In genomic region chr4:124953546-124953945, GRCm38 (mm10) we compare ENCODE assay signal across 20 mouse cellular contexts. TPM values are rescaled to one million over a fixed set of nuclear protein-coding genes. Genes with fewer than 3 reads are reported as not detected.
DNase-seq lines count a peak whose midpoint lies in the region; ATAC-seq and TF ChIP-seq lines count a peak whose summit lies in the region.
"Had no signal": no experiment of that assay in that cellular context is flagged by ENCODE, and none has a peak within 500 bp of the region (broad histone marks: within the 10 kb centered on the region; RNA-seq: fewer than 3 reads in every experiment).

No protein-coding gene starts in this region.

- no peak overlapping the region for H3K4me2 ChIP-seq in heart, embryonic 12.5 days
- H3K4me2 ChIP-seq in embryonic facial prominence, embryonic 14.5 days (ENCODE audit: low read depth, low read length), result no peak overlapping the region
- no peak overlapping the region for H3K4me2 ChIP-seq in lung, embryonic 15.5 days
- no peak overlapping the region for H3K4me2 ChIP-seq in hindbrain, postnatal 0 days (ENCODE audit: low read depth, low read length)
- H3K4me2 ChIP-seq in midbrain, embryonic 16.5 days (ENCODE audit: low read length), result no peak overlapping the region
- H3K4me2 ChIP-seq: heart, embryonic 11.5 days; hindbrain, embryonic 14.5 days; intestine, embryonic 15.5 days; midbrain, embryonic 13.5 days had no signal

- TF ChIP-seq CTCF in hindbrain, postnatal 0 days (IDR thresholded peaks at IDR 0.05; ENCODE audit: low read depth), result no peak

- 58% methylated on average over 4 of the region's 4 CpGs for WGBS in heart, embryonic 12.5 days
- whole genome bisulfite sequencing in embryonic facial prominence, embryonic 14.5 days, result 53% methylated on average over 4 of the region's 4 CpGs
- 42% methylated on average over 4 of the region's 4 CpGs for WGBS in lung, embryonic 15.5 days
- WGBS in hindbrain, postnatal 0 days, result 72% methylated on average over 4 of the region's 4 CpGs
- WGBS in midbrain, embryonic 16.5 days, result 80% methylated on average over 4 of the region's 4 CpGs

- no peaks in the 10 kb centered on the region; the same call in 1 of the 2 replicates for H3K27me3 ChIP-seq in heart, embryonic 12.5 days (replicated peaks)
- no peaks in the 10 kb centered on the region for H3K27me3 ChIP-seq in embryonic facial prominence, embryonic 14.5 days (replicated peaks; ENCODE audit: control insufficient read depth, insufficient read depth, low read length)
- peaks cover 4% of the 10 kb centered on the region; the same call in 1 of the 2 replicates for H3K27me3 ChIP-seq in lung, embryonic 15.5 days
- H3K27me3 ChIP-seq in hindbrain, postnatal 0 days (ENCODE audit: insufficient read depth, low read length), result no peaks in the 10 kb centered on the region
- H3K27me3 ChIP-seq in midbrain, embryonic 16.5 days (ENCODE audit: control insufficient read depth, insufficient read depth, low read depth, low read length), result no peaks in the 10 kb centered on the region
- H3K27me3 ChIP-seq: midbrain, embryonic 13.5 days had no signal

- intact Hi-C loops in heart, postnatal 36 days (cut with DNase I), result no loop called here

- H3K9me3 ChIP-seq in heart, embryonic 12.5 days (replicated peaks), result no peaks in the 10 kb centered on the region
- H3K9me3 ChIP-seq in embryonic facial prominence, embryonic 14.5 days (ENCODE audit: control insufficient read depth, low read length), result no peaks in the 10 kb centered on the region
- no peaks in the 10 kb centered on the region for H3K9me3 ChIP-seq in lung, embryonic 15.5 days
- H3K9me3 ChIP-seq in hindbrain, postnatal 0 days (ENCODE audit: low read length), result no peaks in the 10 kb centered on the region
- no peaks in the 10 kb centered on the region for H3K9me3 ChIP-seq in midbrain, embryonic 16.5 days (replicated peaks; ENCODE audit: control insufficient read depth, low read length, poor library complexity, severe bottlenecking)
- H3K9me3 ChIP-seq: intestine, embryonic 15.5 days; midbrain, embryonic 13.5 days had no signal

- no peak overlapping the region for H3K4me3 ChIP-seq in heart, embryonic 12.5 days
- H3K4me3 ChIP-seq in embryonic facial prominence, embryonic 14.5 days (ENCODE audit: low read depth, low read length), result no peak overlapping the region
- H3K4me3 ChIP-seq in lung, embryonic 15.5 days, result no peak overlapping the region
- no peak overlapping the region for H3K4me3 ChIP-seq in hindbrain, postnatal 0 days (ENCODE audit: low read length)
- no peak overlapping the region for H3K4me3 ChIP-seq in midbrain, embryonic 16.5 days (ENCODE audit: low read depth, low read length)
- H3K4me3 ChIP-seq: intestine, embryonic 15.5 days; layer of hippocampus, adult 2 months; megakaryocyte, embryonic 14.5 days; midbrain, embryonic 13.5 days had no signal

- H3K4me1 ChIP-seq in heart, embryonic 12.5 days (replicated peaks), result no peaks in the 10 kb centered on the region
- no peaks in the 10 kb centered on the region for H3K4me1 ChIP-seq in embryonic facial prominence, embryonic 14.5 days (ENCODE audit: control insufficient read depth, insufficient read depth, low read length)
- peaks cover 30% of the 10 kb centered on the region; the same call in 1 of the 2 replicates for H3K4me1 ChIP-seq in lung, embryonic 15.5 days
- no peaks in the 10 kb centered on the region for H3K4me1 ChIP-seq in hindbrain, postnatal 0 days (ENCODE audit: insufficient read depth, low read length)
- H3K4me1 ChIP-seq in midbrain, embryonic 16.5 days (ENCODE audit: control insufficient read depth, insufficient read depth, low read length), result no peaks in the 10 kb centered on the region
- H3K4me1 ChIP-seq: midbrain, embryonic 13.5 days had no signal

- no peak for DNase-seq in heart, postnatal 36 days
- peak; percentile 10 for DNase-seq in embryonic facial prominence, embryonic 14.5 days (ENCODE audit: low spot score)
- DNase-seq in lung, postnatal 36 days, result peak; percentile 67
- no peak for DNase-seq in hindbrain, postnatal 0 days (ENCODE audit: low spot score)
- DNase-seq: adrenal gland, postnatal 25 days; cerebellum, adult 8-10 months; kidney, adult 8-10 months; right cerebral cortex, postnatal 14 days had no signal

- H3K27ac ChIP-seq in heart, embryonic 12.5 days (ENCODE audit: poor library complexity, severe bottlenecking), result no peak overlapping the region
- no peak overlapping the region for H3K27ac ChIP-seq in embryonic facial prominence, embryonic 14.5 days (replicated peaks; ENCODE audit: low read depth, low read length)
- H3K27ac ChIP-seq in lung, embryonic 15.5 days, result no peak overlapping the region
- no peak overlapping the region for H3K27ac ChIP-seq in hindbrain, postnatal 0 days
- H3K27ac ChIP-seq in midbrain, embryonic 16.5 days (ENCODE audit: low read length), result no peak overlapping the region
- H3K27ac ChIP-seq: hindbrain, embryonic 14.5 days; intestine, embryonic 15.5 days; layer of hippocampus, adult 2 months; midbrain, embryonic 13.5 days had no signal

- no peaks in the 10 kb centered on the region for H3K36me3 ChIP-seq in heart, embryonic 12.5 days
- no peaks in the 10 kb centered on the region for H3K36me3 ChIP-seq in embryonic facial prominence, embryonic 14.5 days (ENCODE audit: control insufficient read depth, insufficient read depth, low read length)
- no peaks in the 10 kb centered on the region for H3K36me3 ChIP-seq in lung, embryonic 15.5 days
- no peaks in the 10 kb centered on the region for H3K36me3 ChIP-seq in hindbrain, postnatal 0 days (ENCODE audit: insufficient read depth, low read length)
- H3K36me3 ChIP-seq in midbrain, embryonic 16.5 days (ENCODE audit: control insufficient read depth, insufficient read depth, low read length), result no peaks in the 10 kb centered on the region
- H3K36me3 ChIP-seq: intestine, embryonic 15.5 days; midbrain, embryonic 13.5 days had no signal

- no peak for ATAC-seq in heart, embryonic 12.5 days (ENCODE audit: insufficient number of reproducible peaks, low FRiP score)
- ATAC-seq in embryonic facial prominence, embryonic 14.5 days (ENCODE audit: low read depth), result no peak
- ATAC-seq in lung, embryonic 15.5 days (ENCODE audit: borderline replicate concordance, extremely low read depth, low FRiP score, low TSS enrichment), result 0 out of 2 replicates have a peak, but pooled peaks have one; percentile 33
- no peak for ATAC-seq in hindbrain, postnatal 0 days
- no peak for ATAC-seq in midbrain, embryonic 16.5 days
- ATAC-seq: activated CD4-positive, CD25-positive, alpha-beta regulatory T cell, adult 4 months; forebrain, embryonic 14.5 days; intestine, embryonic 15.5 days; midbrain, embryonic 13.5 days had no signal

- H3K9ac ChIP-seq in heart, embryonic 12.5 days, result 0 out of 2 replicates have a peak overlapping the region, but pooled peaks have one; percentile 17
- no peak overlapping the region for H3K9ac ChIP-seq in embryonic facial prominence, embryonic 14.5 days (ENCODE audit: low read depth, low read length)
- H3K9ac ChIP-seq in lung, embryonic 15.5 days, result no peak overlapping the region
- H3K9ac ChIP-seq in hindbrain, postnatal 0 days (replicated peaks; ENCODE audit: low read length), result no peak overlapping the region
- no peak overlapping the region for H3K9ac ChIP-seq in midbrain, embryonic 16.5 days (ENCODE audit: low read depth, low read length)
- H3K9ac ChIP-seq: hindbrain, embryonic 14.5 days; intestine, embryonic 15.5 days; midbrain, embryonic 13.5 days had no signal

RNA-seq across cellular contexts. Expression of gene Cdca8, which starts 14.4 kb away (rescaled TPM):
- 134 and 138 TPM in 2 replicates for polyA plus RNA-seq in heart, embryonic 12.5 days (2016; fragmentation: Nextera tagmentation; extraction: Ambion mirVana)
- total RNA-seq in heart, postnatal 36 days (2021), result 1 to 10 TPM; 1.5 TPM
- 70.3 and 90.3 TPM in 2 replicates for polyA plus RNA-seq in embryonic facial prominence, embryonic 14.5 days (2014; fragmentation: Nextera tagmentation; extraction: Ambion mirVana)
- polyA plus RNA-seq in lung, embryonic 15.5 days (2015; fragmentation: Nextera tagmentation; extraction: Ambion mirVana), result 154 and 166 TPM in 2 replicates
- total RNA-seq in hindbrain, postnatal 0 days (2014; rRNA removed), result 10.8 and 17.1 TPM in 2 replicates
- polyA plus RNA-seq in hindbrain, postnatal 0 days (2015; fragmentation: Nextera tagmentation; extraction: Ambion mirVana), result 28.9 and 35.1 TPM in 2 replicates
- polyA plus RNA-seq in midbrain, embryonic 16.5 days (2015; fragmentation: Nextera tagmentation; extraction: Ambion mirVana), result 19.7 and 26.1 TPM in 2 replicates

RNA-seq across cellular contexts. Expression of gene 9930104L06Rik, which starts 16.7 kb away (rescaled TPM):
- polyA plus RNA-seq in heart, embryonic 12.5 days (2016; fragmentation: Nextera tagmentation; extraction: Ambion mirVana), result 9.9 and 10.4 TPM in 2 replicates
- 1 to 10 TPM; 6.6 to 9.1 TPM for total RNA-seq in heart, postnatal 36 days (2021)
- polyA plus RNA-seq in embryonic facial prominence, embryonic 14.5 days (2014; fragmentation: Nextera tagmentation; extraction: Ambion mirVana), result 2.8 and 4.2 TPM in 2 replicates
- polyA plus RNA-seq in lung, embryonic 15.5 days (2015; fragmentation: Nextera tagmentation; extraction: Ambion mirVana), result 11.9 and 13.1 TPM in 2 replicates
- total RNA-seq in hindbrain, postnatal 0 days (2014; rRNA removed), result 12.8 and 15.5 TPM in 2 replicates
- 9.3 and 9.4 TPM in 2 replicates for polyA plus RNA-seq in hindbrain, postnatal 0 days (2015; fragmentation: Nextera tagmentation; extraction: Ambion mirVana)
- 16.1 and 17.0 TPM in 2 replicates for polyA plus RNA-seq in midbrain, embryonic 16.5 days (2015; fragmentation: Nextera tagmentation; extraction: Ambion mirVana)

RNA-seq across cellular contexts. Expression of gene Rspo1, which starts 32.7 kb away (rescaled TPM):
- polyA plus RNA-seq in heart, embryonic 12.5 days (2016; fragmentation: Nextera tagmentation; extraction: Ambion mirVana), result 7.0 and 7.4 TPM in 2 replicates
- total RNA-seq in heart, postnatal 36 days (2021), result 1 to 10 TPM; 3.1 to 6.7 TPM
- polyA plus RNA-seq in embryonic facial prominence, embryonic 14.5 days (2014; fragmentation: Nextera tagmentation; extraction: Ambion mirVana), result 10.0 and 10.6 TPM in 2 replicates
- polyA plus RNA-seq in lung, embryonic 15.5 days (2015; fragmentation: Nextera tagmentation; extraction: Ambion mirVana), result 7.4 and 9.5 TPM in 2 replicates
- 0.36 and 13.6 TPM in 2 replicates for total RNA-seq in hindbrain, postnatal 0 days (2014; rRNA removed)
- 0.74 and 0.95 TPM in 2 replicates for polyA plus RNA-seq in hindbrain, postnatal 0 days (2015; fragmentation: Nextera tagmentation; extraction: Ambion mirVana)
- 1.7 and 2.2 TPM in 2 replicates for polyA plus RNA-seq in midbrain, embryonic 16.5 days (2015; fragmentation: Nextera tagmentation; extraction: Ambion mirVana)
- total RNA-seq: MEL had no signal
- polyA plus RNA-seq: activated CD4-positive, CD25-positive, alpha-beta regulatory T cell, adult 4 months had no signal

Comparison
In these comparisons a context has a peak if more than half of its experiments do, and no peak if none do; other contexts are left out.
1. DNase-seq: peak in embryonic facial prominence, embryonic 14.5 days (single experiment) and lung, postnatal 36 days (single experiment); none in heart, postnatal 36 days (0 of 2) and hindbrain, postnatal 0 days (single experiment).